Mouse (Mus musculus): ENCODE results near the gene Prss27. TPM values are rescaled to one million over a fixed set of nuclear protein-coding genes. Genes with fewer than 3 reads are reported as not detected.

Prss27 gene
- total and polyA plus RNA-seq, 2 experiments from 2014 or later, result not detected

GRCm38 (mm10) chr17:23998383-23998782, 39.6 kb upstream of the Prss27 start:
- Histone ChIP-seq H3K36me3 (ENCODE audit: insufficient read depth) (no peaks in the 10 kb centered on the region), H3K4me2 (ENCODE audit: low read depth) (no peak overlapping the region), H3K4me1 (ENCODE audit: insufficient read depth) (no peaks in the 10 kb centered on the region), H3K27ac (ENCODE audit: low read depth, low read length) (no peak overlapping the region), H3K4me3 (ENCODE audit: low read depth, low read length) (no peak overlapping the region), H3K9ac (no peak overlapping the region), H3K27me3 (ENCODE audit: insufficient read depth, low read length) (no peaks in the 10 kb centered on the region), H3K9me3 (ENCODE audit: low read length) (no peaks in the 10 kb centered on the region)
- no peak for DNase-seq
- no peak for ATAC-seq
- TF ChIP-seq CTCF (IDR thresholded peaks at IDR 0.05; ENCODE audit: low read depth), result no peak
- 80% methylated on average over 6 of the region's 6 CpGs for WGBS

- H3K4me3 ChIP-seq (ENCODE audit: low read depth, low read length), result no peak overlapping the region
- H3K9ac ChIP-seq, result no peak overlapping the region
- no peak overlapping the region for H3K27ac ChIP-seq (ENCODE audit: low read depth, low read length)
- WGBS, result 79% methylated on average over 5 of the region's 5 CpGs
- no peaks in the 10 kb centered on the region for H3K9me3 ChIP-seq (ENCODE audit: low read length)
- H3K27me3 ChIP-seq (ENCODE audit: insufficient read depth, low read length), result no peaks in the 10 kb centered on the region
- ATAC-seq (no peak), DNase-seq (no peak)
- TF ChIP-seq CTCF (IDR thresholded peaks at IDR 0.05; ENCODE audit: low read depth), result no peak
- H3K4me1 ChIP-seq (ENCODE audit: insufficient read depth), result no peaks in the 10 kb centered on the region
- H3K36me3 ChIP-seq (ENCODE audit: insufficient read depth), result no peaks in the 10 kb centered on the region
- H3K4me2 ChIP-seq (ENCODE audit: low read depth), result no peak overlapping the region
These were observed 37.5 kb upstream of the Prss27 start for GRCm38 (mm10) chr17:24000404-24000803.

GRCm38 (mm10) chr17:24004071-24004665, 33.8 kb upstream of the Prss27 start:
- Histone ChIP-seq H3K9me3 (ENCODE audit: low read length) (no peaks in the 10 kb centered on the region), H3K27ac (ENCODE audit: low read depth, low read length) (no peak overlapping the region), H3K9ac (no peak overlapping the region), H3K4me1 (ENCODE audit: insufficient read depth) (no peaks in the 10 kb centered on the region), H3K27me3 (ENCODE audit: insufficient read depth, low read length) (no peaks in the 10 kb centered on the region), H3K4me3 (ENCODE audit: low read depth, low read length) (no peak overlapping the region), H3K36me3 (ENCODE audit: insufficient read depth) (no peaks in the 10 kb centered on the region), H3K4me2 (ENCODE audit: low read depth) (no peak overlapping the region)
- DNase-seq (no peak), ATAC-seq (no peak)
- WGBS, result 91% methylated on average over 14 of the region's 14 CpGs
- no peak for TF ChIP-seq CTCF (IDR thresholded peaks at IDR 0.05; ENCODE audit: low read depth)

- no peaks in the 10 kb centered on the region for H3K36me3 ChIP-seq (ENCODE audit: insufficient read depth)
- ATAC-seq (no peak), DNase-seq (no peak)
- H3K4me1 ChIP-seq (ENCODE audit: insufficient read depth), result no peaks in the 10 kb centered on the region
- TF ChIP-seq CTCF (IDR thresholded peaks at IDR 0.05; ENCODE audit: low read depth), result no peak
- H3K4me3 ChIP-seq (ENCODE audit: low read depth, low read length), result no peak overlapping the region
- no peaks in the 10 kb centered on the region for H3K9me3 ChIP-seq (ENCODE audit: low read length)
- no peak overlapping the region for H3K4me2 ChIP-seq (ENCODE audit: low read depth)
- WGBS, result 93% methylated on average over 3 of the region's 3 CpGs
- H3K27ac ChIP-seq (ENCODE audit: low read depth, low read length), result no peak overlapping the region
- H3K9ac ChIP-seq, result no peak overlapping the region
- H3K27me3 ChIP-seq (ENCODE audit: insufficient read depth, low read length), result no peaks in the 10 kb centered on the region
These were observed 32.9 kb upstream of the Prss27 start for GRCm38 (mm10) chr17:24005049-24005448.

GRCm38 (mm10) chr17:24006930-24007329, 31.0 kb upstream of the Prss27 start:
- no peak for ATAC-seq
- no peak overlapping the region for H3K4me2 ChIP-seq (ENCODE audit: low read depth)
- no peak overlapping the region for H3K27ac ChIP-seq (ENCODE audit: low read depth, low read length)
- no peak overlapping the region for H3K9ac ChIP-seq
- no peaks in the 10 kb centered on the region for H3K36me3 ChIP-seq (ENCODE audit: insufficient read depth)
- 41% methylated on average over 2 of the region's 2 CpGs for WGBS
- H3K27me3 ChIP-seq (ENCODE audit: insufficient read depth, low read length), result no peaks in the 10 kb centered on the region
- H3K4me1 ChIP-seq (ENCODE audit: insufficient read depth), result no peaks in the 10 kb centered on the region
- no peak for DNase-seq
- H3K9me3 ChIP-seq (ENCODE audit: low read length), result no peaks in the 10 kb centered on the region
- no peak for TF ChIP-seq CTCF (IDR thresholded peaks at IDR 0.05; ENCODE audit: low read depth)
- no peak overlapping the region for H3K4me3 ChIP-seq (ENCODE audit: low read depth, low read length)

GRCm38 (mm10) chr17:24007391-24007790, 30.6 kb upstream of the Prss27 start:
- no peak overlapping the region for H3K4me3 ChIP-seq (ENCODE audit: low read depth, low read length)
- H3K36me3 ChIP-seq (ENCODE audit: insufficient read depth), result no peaks in the 10 kb centered on the region
- no peak for DNase-seq
- H3K4me1 ChIP-seq (ENCODE audit: insufficient read depth), result no peaks in the 10 kb centered on the region
- H3K9ac ChIP-seq, result no peak overlapping the region
- no peak overlapping the region for H3K4me2 ChIP-seq (ENCODE audit: low read depth)
- no peaks in the 10 kb centered on the region for H3K9me3 ChIP-seq (ENCODE audit: low read length)
- 67% methylated on average over 1 of the region's 1 CpGs for WGBS
- H3K27me3 ChIP-seq (ENCODE audit: insufficient read depth, low read length), result no peaks in the 10 kb centered on the region
- TF ChIP-seq CTCF (IDR thresholded peaks at IDR 0.05; ENCODE audit: low read depth), result no peak
- H3K27ac ChIP-seq (ENCODE audit: low read depth, low read length), result no peak overlapping the region
- ATAC-seq, result no peak

GRCm38 (mm10) chr17:24008105-24008504, 29.8 kb upstream of the Prss27 start:
- 80% methylated on average over 4 of the region's 4 CpGs for WGBS
- DNase-seq, result no peak
- no peak for TF ChIP-seq CTCF (IDR thresholded peaks at IDR 0.05; ENCODE audit: low read depth)
- Histone ChIP-seq H3K4me1 (ENCODE audit: insufficient read depth) (no peaks in the 10 kb centered on the region), H3K27me3 (ENCODE audit: insufficient read depth, low read length) (no peaks in the 10 kb centered on the region), H3K4me3 (ENCODE audit: low read depth, low read length) (no peak overlapping the region), H3K9me3 (ENCODE audit: low read length) (no peaks in the 10 kb centered on the region), H3K27ac (ENCODE audit: low read depth, low read length) (no peak overlapping the region), H3K4me2 (ENCODE audit: low read depth) (no peak overlapping the region), H3K36me3 (ENCODE audit: insufficient read depth) (no peaks in the 10 kb centered on the region), H3K9ac (no peak overlapping the region)
- ATAC-seq, result no peak
